Mouse (Mus musculus): ENCODE data around the gene Lrrc63. TPM values are rescaled to one million over a fixed set of nuclear protein-coding genes. Genes with fewer than 3 reads are reported as not detected.

Gene Lrrc63
- polyA plus RNA-seq, 1 experiment from 2014 or later, result 0.07 TPM

- Histone ChIP-seq H3K4me1 (ENCODE audit: insufficient read depth) (no peaks in the 10 kb centered on the region), H3K4me3 (ENCODE audit: low read depth, low read length) (no peak overlapping the region), H3K36me3 (ENCODE audit: insufficient read depth) (no peaks in the 10 kb centered on the region), H3K27me3 (ENCODE audit: insufficient read depth, low read length) (no peaks in the 10 kb centered on the region), H3K4me2 (no peak overlapping the region), H3K9me3 (ENCODE audit: low read depth, low read length) (no peaks in the 10 kb centered on the region), H3K27ac (ENCODE audit: low read depth) (no peak overlapping the region), H3K9ac (no peak overlapping the region)
- DNase-seq (no peak), ATAC-seq (ENCODE audit: insufficient read depth) (no peak)
- WGBS, result 60% methylated on average over 7 of the region's 7 CpGs
- TF ChIP-seq CTCF (IDR thresholded peaks at IDR 0.05; ENCODE audit: low read depth), result no peak
Measured at GRCm38 (mm10) chr14:75175781-75176180, 45.1 kb upstream of the Lrrc63 start.

- TF ChIP-seq CTCF (IDR thresholded peaks at IDR 0.05; ENCODE audit: low read depth), result no peak
- WGBS, result 81% methylated on average over 9 of the region's 9 CpGs
- H3K4me1 ChIP-seq (ENCODE audit: insufficient read depth), result no peaks in the 10 kb centered on the region
- H3K9ac ChIP-seq, result no peak overlapping the region
- no peaks in the 10 kb centered on the region for H3K36me3 ChIP-seq (ENCODE audit: insufficient read depth)
- ATAC-seq (ENCODE audit: insufficient read depth), result no peak
- no peaks in the 10 kb centered on the region for H3K27me3 ChIP-seq (ENCODE audit: insufficient read depth, low read length)
- no peak overlapping the region for H3K27ac ChIP-seq (ENCODE audit: low read depth)
- no peak overlapping the region for H3K4me3 ChIP-seq (ENCODE audit: low read depth, low read length)
- H3K9me3 ChIP-seq (ENCODE audit: low read depth, low read length), result no peaks in the 10 kb centered on the region
- DNase-seq, result no peak
- H3K4me2 ChIP-seq, result no peak overlapping the region
Measured at GRCm38 (mm10) chr14:75174731-75175555, 44.3 kb upstream of the Lrrc63 start.

- no peaks in the 10 kb centered on the region for H3K36me3 ChIP-seq (ENCODE audit: insufficient read depth)
- no peak for TF ChIP-seq CTCF (IDR thresholded peaks at IDR 0.05; ENCODE audit: low read depth)
- no peak overlapping the region for H3K4me3 ChIP-seq (ENCODE audit: low read depth, low read length)
- H3K9me3 ChIP-seq (ENCODE audit: low read depth, low read length), result no peaks in the 10 kb centered on the region
- no peak for DNase-seq
- H3K9ac ChIP-seq, result no peak overlapping the region
- no peaks in the 10 kb centered on the region for H3K27me3 ChIP-seq (ENCODE audit: insufficient read depth, low read length)
- no peak overlapping the region for H3K27ac ChIP-seq (ENCODE audit: low read depth)
- no peak overlapping the region for H3K4me2 ChIP-seq
- WGBS, result 70% methylated on average over 8 of the region's 8 CpGs
- ATAC-seq (ENCODE audit: insufficient read depth), result no peak
- no peaks in the 10 kb centered on the region for H3K4me1 ChIP-seq (ENCODE audit: insufficient read depth)
Measured at GRCm38 (mm10) chr14:75174296-75174695, 43.6 kb upstream of the Lrrc63 start.

GRCm38 (mm10) chr14:75170546-75170945 is 39.9 kb upstream of the Lrrc63 start:
- H3K9me3 ChIP-seq (ENCODE audit: low read depth, low read length), result no peaks in the 10 kb centered on the region
- WGBS, result 71% methylated on average over 1 of the region's 1 CpGs
- no peaks in the 10 kb centered on the region for H3K36me3 ChIP-seq (ENCODE audit: insufficient read depth)
- no peak overlapping the region for H3K9ac ChIP-seq
- no peaks in the 10 kb centered on the region for H3K4me1 ChIP-seq (ENCODE audit: insufficient read depth)
- DNase-seq, result no peak
- H3K27me3 ChIP-seq (ENCODE audit: insufficient read depth, low read length), result no peaks in the 10 kb centered on the region
- no peak for ATAC-seq (ENCODE audit: insufficient read depth)
- no peak overlapping the region for H3K4me2 ChIP-seq
- H3K27ac ChIP-seq (ENCODE audit: low read depth), result no peak overlapping the region
- no peak for TF ChIP-seq CTCF (IDR thresholded peaks at IDR 0.05; ENCODE audit: low read depth)
- no peak overlapping the region for H3K4me3 ChIP-seq (ENCODE audit: low read depth, low read length)

GRCm38 (mm10) chr14:75168501-75168900 is 37.8 kb upstream of the Lrrc63 start:
- TF ChIP-seq CTCF (IDR thresholded peaks at IDR 0.05; ENCODE audit: low read depth), result no peak
- Histone ChIP-seq H3K4me3 (ENCODE audit: low read depth, low read length) (no peak overlapping the region), H3K9me3 (ENCODE audit: low read depth, low read length) (no peaks in the 10 kb centered on the region), H3K4me2 (no peak overlapping the region), H3K9ac (no peak overlapping the region), H3K27me3 (ENCODE audit: insufficient read depth, low read length) (no peaks in the 10 kb centered on the region), H3K36me3 (ENCODE audit: insufficient read depth) (no peaks in the 10 kb centered on the region), H3K4me1 (ENCODE audit: insufficient read depth) (no peaks in the 10 kb centered on the region), H3K27ac (ENCODE audit: low read depth) (no peak overlapping the region)
- DNase-seq, result no peak
- 69% methylated on average over 3 of the region's 3 CpGs for WGBS
- ATAC-seq (ENCODE audit: insufficient read depth), result no peak

- no peak for ATAC-seq (ENCODE audit: insufficient read depth)
- H3K4me2 ChIP-seq, result no peak overlapping the region
Measured at GRCm38 (mm10) chr14:75165574-75166131, 35.0 kb upstream of the Lrrc63 start.

GRCm38 (mm10) chr14:75164345-75164744 is 33.7 kb upstream of the Lrrc63 start:
- no peaks in the 10 kb centered on the region for H3K9me3 ChIP-seq (ENCODE audit: low read depth, low read length)
- no peak overlapping the region for H3K27ac ChIP-seq (ENCODE audit: low read depth)
- no peaks in the 10 kb centered on the region for H3K4me1 ChIP-seq (ENCODE audit: insufficient read depth)
- WGBS, result 89% methylated on average over 9 of the region's 9 CpGs
- no peak overlapping the region for H3K9ac ChIP-seq
- DNase-seq (no peak), ATAC-seq (ENCODE audit: insufficient read depth) (no peak)
- H3K36me3 ChIP-seq (ENCODE audit: insufficient read depth), result no peaks in the 10 kb centered on the region
- H3K27me3 ChIP-seq (ENCODE audit: insufficient read depth, low read length), result no peaks in the 10 kb centered on the region
- no peak overlapping the region for H3K4me2 ChIP-seq
- no peak for TF ChIP-seq CTCF (IDR thresholded peaks at IDR 0.05; ENCODE audit: low read depth)
- H3K4me3 ChIP-seq (ENCODE audit: low read depth, low read length), result no peak overlapping the region

More at GRCm38 (mm10) chr14:75165574-75166131, 35.0 kb upstream of the Lrrc63 start:
- Histone ChIP-seq H3K27me3 (ENCODE audit: insufficient read depth, low read length) (no peaks in the 10 kb centered on the region), H3K4me3 (ENCODE audit: low read depth, low read length) (no peak overlapping the region), H3K4me1 (ENCODE audit: insufficient read depth) (no peaks in the 10 kb centered on the region), H3K9ac (no peak overlapping the region), H3K27ac (ENCODE audit: low read depth) (no peak overlapping the region), H3K9me3 (ENCODE audit: low read depth, low read length) (no peaks in the 10 kb centered on the region), H3K36me3 (ENCODE audit: insufficient read depth) (no peaks in the 10 kb centered on the region)
- whole genome bisulfite sequencing, result 44% methylated on average over 2 of the region's 2 CpGs
- TF ChIP-seq CTCF (IDR thresholded peaks at IDR 0.05; ENCODE audit: low read depth), result no peak
- DNase-seq, result no peak

Data from lung, embryonic 14.5 days (tissue).